Mouse (Mus musculus) heart, embryonic 10.5 days (tissue): Measurements from ENCODE around the gene Zrsr1. TPM values are rescaled to one million over a fixed set of nuclear protein-coding genes. Genes with fewer than 3 reads are reported as not detected.

Experiments
- DNase-seq: peaks from one replicate; pipeline ENCODE4 v3.0.0-alpha.2; 2017; ENCODE audit warnings: low spot score
- H3K27ac ChIP-seq: fragments of 300-500 bp; sonication (generic); 2 replicates; pipeline ENCODE4 v1.5.1; 2016; ENCODE audit warnings: mild to moderate bottlenecking
- H3K27me3 ChIP-seq: fragments of 300-500 bp; sonication (generic); 2 replicates; pipeline ENCODE4 v1.6.1; 2016; ENCODE audit warnings: mild to moderate bottlenecking; ENCODE audit not compliant: poor library complexity, insufficient read depth, severe bottlenecking
- H3K36me3 ChIP-seq: fragments of 300-500 bp; sonication (generic); 2 replicates; pipeline ENCODE4 v1.6.1; 2016; ENCODE audit warnings: mild to moderate bottlenecking, moderate library complexity
- H3K4me1 ChIP-seq: fragments of 300-500 bp; sonication (generic); 2 replicates; pipeline ENCODE4 v1.6.1; 2016; ENCODE audit warnings: mild to moderate bottlenecking
- H3K4me3 ChIP-seq: fragments of 300-500 bp; sonication (generic); 2 replicates; pipeline ENCODE4 v1.5.1; 2016; ENCODE audit warnings: mild to moderate bottlenecking, moderate library complexity
- H3K9me3 ChIP-seq: fragments of 300-500 bp; sonication (generic); 2 replicates; pipeline ENCODE4 v1.6.1; 2016; ENCODE audit warnings: mild to moderate bottlenecking, moderate library complexity
- WGBS: fragments of 180-500 bp; shearing (Covaris S2); methylation state at CpG from one replicate; pipeline ENCODE4 v1.1.7; 2016; 5-methylcytosine and 5-hydroxymethylcytosine counted together
- polyA plus RNA-seq: library from polyadenylated mRNA; unstranded; fragments of >200 nt; fragmentation: Nextera tagmentation; extraction: Ambion mirVana; gene quantifications from 2 replicates; pipeline ENCODE4 v1.2.1, GENCODE M21; 2016

Gene Zrsr1
- 1.7 and 2.5 TPM in 2 replicates for polyA plus RNA-seq

DNA sequence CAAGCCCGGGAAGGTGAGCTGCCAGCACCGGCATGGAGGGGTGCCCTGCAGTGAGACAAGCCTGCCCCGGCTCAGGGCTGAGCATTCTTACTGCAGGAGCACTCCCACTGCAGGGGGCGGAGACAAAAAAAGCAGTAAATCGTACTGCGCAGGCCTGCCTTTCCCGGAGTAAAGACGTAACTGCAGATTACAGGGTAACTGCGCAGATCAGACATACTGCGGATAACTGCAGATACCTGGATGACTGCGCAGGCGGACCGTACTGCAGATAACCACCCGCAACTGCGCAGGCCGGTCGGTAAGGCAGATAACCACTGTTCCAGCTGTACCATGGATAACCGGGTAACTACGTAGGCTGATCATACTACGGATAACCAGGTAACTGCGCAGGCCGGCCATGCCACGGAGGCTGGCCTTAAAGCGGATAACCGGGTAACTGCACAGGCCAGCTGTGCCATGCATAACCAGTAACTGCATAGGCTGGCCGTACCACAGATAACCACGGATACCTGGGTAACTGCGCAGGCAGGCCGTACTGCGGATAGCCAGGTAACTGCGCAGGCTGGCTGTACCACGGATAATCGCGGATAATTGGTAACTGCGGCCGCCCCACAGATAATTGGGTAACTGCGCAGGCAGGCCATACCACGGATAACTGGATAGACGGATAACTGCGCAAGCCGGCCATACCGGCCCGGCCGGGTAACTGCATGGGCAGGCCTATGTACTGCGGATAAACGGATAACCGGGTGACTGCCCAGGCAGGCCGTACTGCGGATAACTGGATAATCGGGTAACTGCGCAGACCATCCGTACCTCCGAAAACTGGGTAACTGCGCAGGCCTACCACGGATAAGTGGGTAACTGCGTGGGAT is at the start of gene Zrsr1:
Zrsr1 (plus strand) TSS at position 171 of the 875 bp plus-strand sequence.
- Histone ChIP-seq H3K27ac (peak within 1 kb of the TSS; percentile 86), H3K4me1 (peaks cover 9% of the 10 kb centered on the region), H3K36me3 (peaks cover 50% of the 10 kb centered on the region), H3K27me3 (no peaks in the 10 kb centered on the region), H3K4me3 (peak within 1 kb of the TSS; percentile 64), H3K9me3 (peaks cover 18% of the 10 kb centered on the region)
- 47% methylated on average over 56 of the region's 56 CpGs for WGBS
- peak; percentile 87 for DNase-seq

DNA sequence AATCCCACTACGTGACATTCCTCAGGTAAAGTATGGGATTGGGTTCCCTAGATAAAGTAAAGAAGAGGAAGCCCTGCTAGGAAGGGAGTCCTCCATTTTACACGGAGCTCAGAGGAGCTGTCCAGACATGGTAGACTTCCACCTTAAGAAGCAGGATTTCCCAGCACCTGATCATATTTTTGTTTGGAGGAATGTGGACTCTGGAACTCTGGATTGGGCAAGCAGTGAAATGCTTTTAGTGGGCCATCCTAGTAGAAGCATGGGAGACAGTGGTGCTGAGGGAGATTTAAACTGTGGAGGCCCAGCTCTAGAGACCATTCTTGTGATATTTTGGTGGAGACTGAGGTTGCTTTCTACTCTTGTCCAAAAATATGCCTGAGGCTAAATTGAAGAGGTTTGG is 49.3 kb upstream of the Zrsr1 start:
- H3K36me3 ChIP-seq = no peaks in the 10 kb centered on the region; the same call in 1 of the 2 replicates
- DNase-seq = no peak
- no peak overlapping the region for H3K27ac ChIP-seq
- no peaks in the 10 kb centered on the region for H3K27me3 ChIP-seq
- no peak overlapping the region for H3K4me3 ChIP-seq
- WGBS = 59% methylated on average over 2 of the region's 2 CpGs
- H3K4me1 ChIP-seq = peaks cover 4% of the 10 kb centered on the region; the same call in 1 of the 2 replicates
- H3K9me3 ChIP-seq = no peaks in the 10 kb centered on the region

DNA sequence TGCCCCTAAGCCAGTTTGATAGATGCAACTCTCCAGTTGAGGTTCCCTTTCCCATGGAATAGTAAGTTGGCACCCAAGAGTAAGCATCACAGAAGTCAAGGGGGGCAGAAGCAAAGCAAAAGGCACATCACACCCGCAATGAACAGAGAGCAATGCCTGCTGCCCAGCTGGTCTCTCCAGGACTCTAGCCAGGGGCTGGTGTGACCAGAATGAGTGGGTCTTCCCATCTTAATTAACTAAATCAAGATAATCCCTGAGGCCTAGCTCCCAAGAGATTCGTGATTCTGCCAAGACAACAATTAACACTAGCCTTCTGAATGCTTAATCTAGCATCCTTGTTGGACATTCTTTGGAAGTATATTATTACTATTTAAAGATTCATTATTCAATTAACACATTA is 48.2 kb upstream of the Zrsr1 start:
- 79% methylated on average over 2 of the region's 2 CpGs for WGBS
- Histone ChIP-seq H3K36me3 (no peaks in the 10 kb centered on the region), H3K9me3 (no peaks in the 10 kb centered on the region), H3K27me3 (no peaks in the 10 kb centered on the region), H3K4me1 (peaks cover 4% of the 10 kb centered on the region; the same call in 1 of the 2 replicates), H3K27ac (no peak overlapping the region), H3K4me3 (no peak overlapping the region)
- no peak for DNase-seq

DNA sequence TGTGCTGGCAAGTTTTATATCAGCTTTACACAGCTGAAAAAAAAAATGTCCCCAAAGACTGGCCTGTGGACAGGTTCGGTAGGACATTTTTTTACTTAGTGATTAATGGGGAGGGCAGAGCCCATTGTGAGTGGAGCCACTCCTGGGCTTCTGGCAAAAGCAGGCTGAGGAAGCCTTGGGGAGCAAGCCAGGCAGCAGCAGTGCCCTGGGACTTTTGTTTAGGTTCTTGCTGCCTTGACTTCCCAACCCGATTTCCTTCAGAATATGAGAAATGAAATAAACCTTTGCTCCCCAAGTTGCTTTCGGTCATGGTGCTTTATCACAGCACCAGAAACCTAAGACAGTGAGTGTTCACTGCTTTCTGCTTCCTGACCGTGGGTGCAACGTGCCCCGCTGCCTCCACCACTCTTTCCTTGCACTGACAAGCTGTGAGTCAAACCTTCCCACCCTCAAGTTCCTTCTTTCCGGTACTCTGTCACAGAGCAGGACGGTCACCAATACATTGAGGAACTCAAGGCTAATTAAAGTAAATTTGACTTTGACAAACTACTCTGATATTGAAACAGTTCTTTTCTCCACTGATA is 43.1 kb upstream of the Zrsr1 start:
- H3K9me3 ChIP-seq = no peaks in the 10 kb centered on the region
- no peaks in the 10 kb centered on the region for H3K36me3 ChIP-seq
- DNase-seq = no peak
- WGBS = 66% methylated on average over 8 of the region's 8 CpGs
- H3K4me3 ChIP-seq = no peak overlapping the region
- peaks cover 17% of the 10 kb centered on the region; the same call in 1 of the 2 replicates for H3K4me1 ChIP-seq
- no peaks in the 10 kb centered on the region for H3K27me3 ChIP-seq
- H3K27ac ChIP-seq = no peak overlapping the region

DNA sequence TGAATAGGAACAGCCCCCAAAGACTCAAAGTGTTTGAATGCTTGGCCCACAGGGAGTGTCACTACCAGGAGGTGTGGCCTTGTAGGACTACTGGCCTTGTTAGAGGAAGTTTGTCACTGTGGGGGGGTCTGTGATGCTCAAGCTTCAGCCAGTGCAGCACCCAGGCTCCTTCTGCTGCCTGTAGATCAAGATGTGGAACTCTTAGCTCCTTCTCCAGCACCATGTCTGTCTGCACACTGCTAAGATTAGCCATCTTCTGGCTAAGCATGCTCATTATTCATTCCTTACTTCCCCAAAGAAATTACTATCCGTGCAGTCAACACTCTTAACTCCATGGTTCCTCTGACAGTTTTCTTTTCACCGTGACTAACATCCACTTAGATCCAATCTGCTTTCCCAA is 41.7 kb upstream of the Zrsr1 start:
- WGBS = 80% methylated on average over 2 of the region's 2 CpGs
- Histone ChIP-seq H3K4me1 (peaks cover 18% of the 10 kb centered on the region; the same call in 1 of the 2 replicates), H3K4me3 (no peak overlapping the region), H3K27ac (no peak overlapping the region), H3K27me3 (no peaks in the 10 kb centered on the region), H3K9me3 (no peaks in the 10 kb centered on the region), H3K36me3 (no peaks in the 10 kb centered on the region)
- DNase-seq = no peak

DNA sequence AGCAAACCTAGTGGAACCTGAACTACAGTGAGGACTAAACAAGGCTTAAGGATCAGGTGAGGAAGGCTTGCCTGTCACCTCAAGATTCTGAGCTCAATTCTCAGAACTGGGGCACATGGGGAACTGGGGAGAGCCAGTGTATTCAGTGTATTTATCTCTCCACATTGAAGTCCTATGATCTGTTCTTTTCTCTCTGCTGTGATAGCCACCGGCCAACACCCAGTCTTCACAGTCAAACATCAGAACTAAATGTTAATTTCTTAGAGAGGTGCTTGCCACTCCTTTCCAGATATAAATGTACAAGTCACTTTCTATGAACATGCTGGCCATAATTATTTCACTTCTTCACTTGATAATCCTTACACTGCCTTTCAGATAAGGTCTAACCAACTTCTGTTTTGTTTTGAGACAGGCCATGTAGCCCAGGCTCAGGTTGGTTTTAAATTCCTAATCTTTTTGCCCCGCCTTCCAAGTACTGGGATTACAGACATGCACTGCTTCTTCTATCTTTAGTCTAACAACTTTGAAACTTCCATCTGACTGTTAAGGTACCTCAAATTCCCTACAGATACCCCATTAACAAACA is 40.4 kb upstream of the Zrsr1 start:
- Histone ChIP-seq H3K27me3 (no peaks in the 10 kb centered on the region), H3K9me3 (no peaks in the 10 kb centered on the region), H3K4me3 (no peak overlapping the region), H3K36me3 (no peaks in the 10 kb centered on the region), H3K27ac (no peak overlapping the region), H3K4me1 (peaks cover 23% of the 10 kb centered on the region; the same call in 1 of the 2 replicates)
- 83% methylated on average over 2 of the region's 2 CpGs for WGBS
- no peak for DNase-seq

DNA sequence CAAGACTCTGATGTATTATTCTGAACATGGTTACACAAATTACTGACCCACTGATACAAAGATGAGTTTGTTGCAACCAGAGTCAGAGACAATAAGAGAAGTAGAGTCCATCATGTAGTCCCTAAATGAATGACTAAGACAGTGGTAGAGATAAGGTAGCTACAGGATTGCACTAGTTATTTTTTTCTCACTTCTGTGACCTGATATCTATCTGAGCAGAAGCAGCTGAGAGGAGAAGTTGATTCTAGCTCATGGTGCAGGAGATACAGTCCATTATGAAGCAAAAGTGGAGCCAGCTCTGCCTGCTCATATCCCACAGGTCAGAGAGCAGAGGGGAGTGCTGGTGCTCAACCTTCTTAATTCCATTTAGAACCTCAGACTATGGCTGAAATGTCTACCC is 39.6 kb upstream of the Zrsr1 start:
- no peaks in the 10 kb centered on the region for H3K36me3 ChIP-seq
- no peaks in the 10 kb centered on the region for H3K9me3 ChIP-seq
- peaks cover 23% of the 10 kb centered on the region; the same call in 1 of the 2 replicates for H3K4me1 ChIP-seq
- H3K27me3 ChIP-seq = no peaks in the 10 kb centered on the region
- no peak overlapping the region for H3K27ac ChIP-seq
- DNase-seq = no peak
- H3K4me3 ChIP-seq = no peak overlapping the region

DNA sequence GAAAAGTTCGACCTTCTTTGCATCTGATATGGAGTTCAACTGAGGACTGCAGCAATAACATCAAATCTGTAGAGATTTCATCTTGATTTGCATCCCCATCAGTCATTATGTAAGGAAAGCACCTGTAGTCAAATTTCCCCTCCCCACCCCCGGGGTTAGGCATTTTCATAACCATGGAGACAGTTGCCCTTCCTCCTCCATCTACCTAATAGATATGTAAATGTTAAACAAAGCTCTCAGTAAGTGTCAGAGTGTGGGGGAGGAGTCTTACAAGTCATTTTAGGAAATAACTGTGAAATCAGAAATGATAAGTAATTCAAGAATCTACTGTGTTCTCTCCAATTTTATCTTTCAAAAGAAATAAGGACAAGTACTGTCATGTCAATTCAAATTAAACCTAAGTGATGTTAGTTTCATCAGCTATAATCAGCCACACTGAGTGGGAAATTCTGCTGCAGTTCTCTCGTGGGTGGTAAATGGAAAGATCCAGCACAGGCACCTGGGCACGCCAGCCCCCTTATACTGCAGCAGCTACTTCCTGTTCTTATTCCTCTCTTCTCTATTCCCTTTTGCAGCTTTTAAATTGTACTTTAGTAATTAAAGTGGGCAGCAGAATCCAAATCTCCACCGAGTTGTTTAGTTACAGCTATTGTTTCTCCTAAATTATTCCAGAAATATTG is 35.2 kb upstream of the Zrsr1 start:
- H3K4me3 ChIP-seq = no peak overlapping the region
- no peaks in the 10 kb centered on the region for H3K36me3 ChIP-seq
- H3K27me3 ChIP-seq = no peaks in the 10 kb centered on the region
- peak; percentile 20 for DNase-seq
- no peak overlapping the region for H3K27ac ChIP-seq
- 70% methylated on average over 5 of the region's 5 CpGs for WGBS
- H3K4me1 ChIP-seq = peaks cover 6% of the 10 kb centered on the region; the same call in 1 of the 2 replicates
- no peaks in the 10 kb centered on the region for H3K9me3 ChIP-seq

DNA sequence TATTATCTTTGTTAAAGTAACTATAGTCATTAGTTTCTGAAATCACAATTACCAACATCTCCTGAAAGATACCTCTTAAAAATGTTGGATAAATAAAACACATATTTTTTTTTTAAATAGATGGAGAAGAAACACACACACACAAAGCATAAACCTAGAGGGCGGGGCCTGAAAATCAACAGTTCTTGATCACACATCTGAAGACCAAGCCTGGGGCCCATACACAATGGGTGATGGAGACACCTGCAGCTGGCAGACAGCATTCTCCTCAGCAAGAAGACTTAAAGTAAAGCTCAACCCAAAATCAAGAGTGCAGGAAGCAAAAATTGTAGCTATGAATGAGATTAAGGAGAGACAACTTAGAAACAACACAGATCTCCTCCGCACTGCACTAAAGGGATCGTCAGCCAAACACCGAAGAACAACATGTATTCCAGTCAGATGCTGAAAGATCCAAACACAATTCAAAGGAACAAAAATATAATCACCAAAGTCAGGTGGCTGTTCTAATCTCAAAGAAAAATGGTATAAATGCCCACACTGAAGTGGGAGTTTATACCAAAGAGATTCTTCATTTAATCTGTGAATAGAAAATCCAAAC is 34.0 kb upstream of the Zrsr1 start:
- no peak overlapping the region for H3K27ac ChIP-seq
- 88% methylated on average over 4 of the region's 4 CpGs for WGBS
- no peak overlapping the region for H3K4me3 ChIP-seq
- no peaks in the 10 kb centered on the region for H3K36me3 ChIP-seq
- no peak for DNase-seq
- H3K9me3 ChIP-seq = no peaks in the 10 kb centered on the region
- peaks cover 6% of the 10 kb centered on the region; the same call in 1 of the 2 replicates for H3K4me1 ChIP-seq
- no peaks in the 10 kb centered on the region for H3K27me3 ChIP-seq

DNA sequence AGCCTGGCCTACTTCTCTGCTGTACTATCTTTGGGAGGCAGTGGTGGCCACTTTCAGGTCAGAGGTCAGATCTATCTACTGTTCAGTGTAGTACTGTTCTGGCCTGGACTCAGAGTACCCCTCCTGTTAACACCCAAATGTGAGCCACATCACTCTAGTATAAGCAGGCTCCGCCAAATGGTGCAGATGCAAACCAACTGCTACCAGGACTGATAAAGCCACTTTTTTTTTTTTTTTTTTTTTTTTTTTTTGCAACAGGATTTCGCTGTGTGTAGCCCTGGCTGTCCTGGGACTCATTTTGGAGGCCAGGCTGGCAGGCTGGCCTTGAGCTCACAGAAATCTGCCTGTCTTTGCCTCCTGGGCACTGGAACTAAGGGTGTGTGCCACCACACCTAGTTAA is 32.8 kb upstream of the Zrsr1 start:
- H3K4me1 ChIP-seq = peaks cover 6% of the 10 kb centered on the region; the same call in 1 of the 2 replicates
- H3K4me3 ChIP-seq = no peak overlapping the region
- WGBS = 52% methylated on average over 2 of the region's 2 CpGs
- no peaks in the 10 kb centered on the region for H3K36me3 ChIP-seq
- no peak for DNase-seq
- H3K9me3 ChIP-seq = no peaks in the 10 kb centered on the region
- H3K27me3 ChIP-seq = no peaks in the 10 kb centered on the region
- H3K27ac ChIP-seq = no peak overlapping the region

DNA sequence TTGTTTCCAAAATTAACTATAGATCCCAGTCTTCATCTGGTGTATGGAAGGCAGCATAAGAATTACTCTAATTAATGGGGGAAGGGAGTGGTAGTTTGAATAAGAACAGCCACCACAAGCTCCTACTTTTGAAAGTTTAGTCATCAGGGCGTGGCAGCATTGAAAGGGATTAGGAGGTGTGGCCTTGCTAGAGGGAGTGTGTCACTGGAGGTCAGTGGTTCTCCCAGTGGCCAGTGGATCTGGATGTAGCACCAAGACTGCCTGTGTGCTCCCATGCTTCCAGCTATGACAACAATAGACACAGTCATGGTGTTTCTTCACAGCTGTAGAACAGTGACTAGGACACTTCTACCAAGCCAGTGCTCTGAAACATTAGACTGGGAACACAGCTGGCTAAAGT is 22.7 kb upstream of the Zrsr1 start:
- no peaks in the 10 kb centered on the region for H3K4me1 ChIP-seq
- no peak overlapping the region for H3K27ac ChIP-seq
- DNase-seq = peak; percentile 60
- 82% methylated on average over 1 of the region's 1 CpGs for WGBS
- no peaks in the 10 kb centered on the region for H3K9me3 ChIP-seq
- no peak overlapping the region for H3K4me3 ChIP-seq
- no peaks in the 10 kb centered on the region; the same call in 1 of the 2 replicates for H3K36me3 ChIP-seq
- no peaks in the 10 kb centered on the region for H3K27me3 ChIP-seq

DNA sequence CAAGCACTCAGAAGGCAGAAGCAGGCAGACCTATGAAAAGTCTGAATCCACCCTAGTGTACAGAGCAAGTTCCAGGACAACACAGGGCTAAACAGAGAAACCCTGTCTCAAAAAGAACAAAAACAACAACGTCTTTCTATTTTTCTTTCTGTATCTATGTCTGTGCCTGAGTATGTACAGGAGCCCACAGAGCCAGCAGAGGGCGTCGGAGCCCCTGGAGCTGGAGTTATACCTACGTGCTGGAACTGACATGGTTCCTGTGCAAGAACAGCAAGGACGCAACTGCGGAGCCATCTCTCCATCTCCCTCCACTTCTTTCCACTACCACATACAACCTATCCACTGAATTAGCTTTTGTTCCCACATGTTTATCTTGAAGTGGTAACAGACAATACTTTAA is 21.7 kb upstream of the Zrsr1 start:
- no peaks in the 10 kb centered on the region for H3K27me3 ChIP-seq
- no peaks in the 10 kb centered on the region for H3K9me3 ChIP-seq
- no peaks in the 10 kb centered on the region; the same call in 1 of the 2 replicates for H3K36me3 ChIP-seq
- WGBS = 81% methylated on average over 6 of the region's 6 CpGs
- no peak overlapping the region for H3K4me3 ChIP-seq
- no peak overlapping the region for H3K27ac ChIP-seq
- DNase-seq = peak; percentile 43
- no peaks in the 10 kb centered on the region for H3K4me1 ChIP-seq
